Mouse (Mus musculus) embryo, embryonic 11.5 days (tissue): ENCODE measurements at regions not wholly inside any gene's neighbourhood (a gene's known extent, or its start where the extent isn't known, plus 50 kb on each side); places are given as distances from the start of the nearest gene placed in this dataset.

ENCODE experiments used
- DNase-seq: peaks from one replicate; pipeline ENCODE4 v3.0.0-alpha.2; 2012; ENCODE audit warnings: low read depth, low spot score

DNA sequence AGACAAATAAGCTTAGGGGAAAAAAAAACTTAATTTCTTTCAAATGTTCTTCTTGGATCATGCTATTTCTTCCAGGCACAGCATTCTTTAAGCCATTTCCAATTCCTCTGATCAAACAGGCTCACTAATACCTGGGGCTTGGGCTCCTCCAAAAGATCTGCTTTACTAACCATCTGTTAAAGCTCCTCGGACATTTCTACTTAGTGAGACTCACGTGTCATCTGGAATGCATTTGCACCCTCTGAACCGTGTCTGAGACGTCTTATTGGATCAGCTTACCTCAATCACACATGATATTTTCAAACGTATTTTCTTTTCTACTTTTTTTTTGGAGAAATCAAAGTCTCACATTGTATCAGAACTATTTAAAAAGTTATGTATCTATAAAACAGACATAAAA lies 132.4 kb downstream of the Npr3 start:
- DNase-seq: peak; percentile 23

DNA sequence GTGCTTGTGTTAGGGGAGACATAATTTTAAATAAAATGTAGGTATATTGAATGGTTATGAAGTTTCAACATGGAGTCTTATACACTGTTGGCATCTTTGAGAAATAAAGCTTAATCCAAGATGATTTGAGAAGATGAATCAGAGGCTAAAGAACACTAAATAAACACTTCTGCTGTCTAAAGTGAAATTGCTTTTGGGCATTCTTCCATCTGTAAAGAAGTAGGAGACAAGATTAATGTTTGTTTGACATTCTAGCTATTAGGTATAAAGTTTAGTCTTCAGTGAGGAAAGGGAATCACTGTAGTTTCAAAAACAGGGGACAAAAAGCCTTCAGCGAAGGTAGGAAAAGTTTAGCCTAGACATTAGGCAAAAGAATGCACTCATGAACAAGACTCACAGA lies 136.5 kb downstream of the Npr3 start:
- no peak for DNase-seq

DNA sequence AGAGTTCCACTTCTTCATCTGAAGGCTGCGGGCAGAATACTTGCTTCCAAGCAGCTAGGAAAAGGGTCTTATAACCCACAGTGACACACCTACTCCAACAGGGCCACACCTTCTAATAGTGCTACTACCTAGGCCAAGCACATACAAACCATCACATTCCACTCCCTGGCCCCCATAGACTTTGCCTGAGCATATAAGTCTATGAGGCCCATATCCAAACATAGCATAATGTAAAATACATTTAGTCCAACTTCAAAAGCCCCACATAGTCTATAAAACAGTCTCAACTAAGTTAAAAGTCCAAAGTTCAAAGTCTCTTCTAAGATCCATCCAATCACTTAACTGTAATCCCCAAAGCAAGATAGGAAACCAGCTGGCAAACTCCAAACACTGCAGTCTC lies 149.1 kb downstream of the Npr3 start:
- no peak for DNase-seq

DNA sequence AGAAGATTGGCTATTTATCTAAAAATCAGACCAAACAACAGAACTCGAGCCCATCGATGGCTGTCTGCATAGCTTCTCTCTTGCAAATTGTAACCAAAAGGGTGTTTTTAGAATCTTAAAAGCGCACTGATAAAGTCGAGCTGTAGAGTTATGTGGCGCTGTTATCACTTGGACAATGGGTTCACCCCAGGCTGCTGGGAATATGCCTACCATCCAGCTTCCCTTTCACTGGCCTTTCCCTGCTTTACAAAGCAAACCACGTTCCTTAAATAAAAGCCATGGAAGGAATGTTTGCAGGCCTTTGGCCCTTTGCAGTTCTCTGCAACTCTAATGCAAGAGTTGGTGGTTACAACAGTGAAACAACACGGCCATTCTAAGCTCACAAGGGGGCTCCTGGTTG lies 150.3 kb downstream of the Npr3 start:
- no peak for DNase-seq

DNA sequence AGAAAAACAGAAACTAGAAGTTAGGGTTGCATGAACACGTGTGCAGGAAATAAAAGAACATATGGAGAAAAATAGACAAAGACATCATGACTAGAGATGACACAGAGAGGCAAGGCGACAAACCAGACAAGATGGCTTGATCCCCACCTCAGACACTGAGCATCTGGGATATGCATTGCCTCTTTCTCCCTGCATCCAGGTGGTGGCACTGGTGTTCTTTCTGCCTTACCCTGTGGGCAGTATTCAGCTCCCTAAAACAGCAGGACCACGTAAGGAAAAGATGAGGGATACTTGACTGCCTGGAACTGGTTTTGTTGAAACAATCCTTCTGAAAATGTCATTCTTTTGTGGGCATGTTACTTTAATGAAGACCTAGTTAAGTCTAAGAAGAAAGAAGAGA lies 153.9 kb downstream of the Npr3 start:
- DNase-seq: no peak

DNA sequence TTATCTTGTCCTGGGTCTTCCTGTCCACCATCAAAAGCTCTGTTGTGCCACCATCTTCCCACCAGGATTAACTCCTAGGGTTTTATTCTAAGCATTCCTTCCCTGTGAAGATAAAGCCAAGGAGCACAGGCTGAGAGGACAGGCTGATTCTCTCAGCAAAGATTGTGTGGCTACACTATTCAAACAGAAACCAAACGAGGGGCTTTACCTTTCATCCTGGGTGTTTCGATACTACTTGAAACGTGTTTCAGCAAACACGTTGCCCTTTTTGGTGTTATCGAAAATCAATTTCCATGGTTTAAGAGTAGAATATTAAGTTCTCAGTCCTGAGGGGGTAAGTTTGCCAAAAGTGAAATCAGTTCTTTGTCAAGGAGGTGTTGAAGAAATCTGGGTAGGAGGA lies 156.2 kb downstream of the Npr3 start:
- DNase-seq: no peak

DNA sequence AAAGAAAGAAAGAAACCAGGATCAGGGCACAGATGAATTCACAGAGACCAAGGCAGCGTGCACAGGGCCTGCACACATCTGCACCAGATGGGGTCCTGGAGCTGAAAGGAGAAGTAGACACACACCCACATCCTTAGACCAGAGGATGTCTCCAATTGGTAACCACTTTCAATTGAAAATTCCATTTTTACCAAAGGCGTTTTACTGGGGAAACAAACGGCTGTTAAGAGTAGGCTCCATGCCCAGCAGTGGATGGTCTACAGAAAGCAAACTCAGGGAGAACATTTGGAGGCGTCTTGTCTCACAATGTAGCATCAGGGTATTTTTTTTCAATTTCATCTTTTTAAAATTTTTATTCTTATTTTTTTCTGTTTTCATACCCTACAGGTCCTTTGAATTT lies 157.6 kb downstream of the Npr3 start:
- DNase-seq: no peak

DNA sequence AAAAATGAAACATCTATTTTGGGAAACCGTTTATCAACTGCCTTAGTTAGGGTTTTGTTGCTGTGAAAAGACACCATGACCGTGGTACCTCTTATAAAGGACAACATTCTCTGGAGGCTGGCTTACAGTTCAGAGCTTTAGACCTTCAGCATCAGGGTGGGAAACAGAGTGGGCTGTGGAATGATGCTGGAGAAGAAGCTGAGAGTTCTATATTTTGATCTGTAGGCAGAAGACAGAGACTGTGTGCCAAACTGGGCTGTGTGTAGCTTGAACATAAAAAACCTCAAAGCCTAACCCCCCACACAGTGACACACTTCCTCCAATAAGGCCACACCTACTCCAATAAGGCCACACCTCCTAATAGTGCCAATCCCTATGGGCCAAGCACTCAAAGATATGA lies 158.8 kb downstream of the Npr3 start:
- DNase-seq: no peak

DNA sequence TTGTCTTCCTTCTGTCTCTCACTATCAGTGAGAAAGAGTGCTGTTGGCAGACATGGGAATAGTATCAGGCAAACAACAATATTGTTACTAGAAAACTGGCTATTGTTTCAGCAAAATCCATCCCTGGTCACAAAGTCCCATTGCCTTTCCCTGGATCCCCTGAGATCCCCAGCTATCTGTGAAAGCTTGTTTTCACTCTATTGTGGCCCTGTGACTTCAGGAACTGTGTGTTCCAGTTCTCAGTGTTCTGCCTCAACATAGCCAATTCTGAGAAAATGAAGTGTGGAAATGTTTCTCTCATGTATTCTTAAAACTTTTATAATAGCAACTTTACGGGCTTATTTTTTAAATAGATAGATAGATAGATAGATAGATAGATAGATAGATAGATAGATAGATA lies 160.3 kb downstream of the Npr3 start:
- DNase-seq: no peak

DNA sequence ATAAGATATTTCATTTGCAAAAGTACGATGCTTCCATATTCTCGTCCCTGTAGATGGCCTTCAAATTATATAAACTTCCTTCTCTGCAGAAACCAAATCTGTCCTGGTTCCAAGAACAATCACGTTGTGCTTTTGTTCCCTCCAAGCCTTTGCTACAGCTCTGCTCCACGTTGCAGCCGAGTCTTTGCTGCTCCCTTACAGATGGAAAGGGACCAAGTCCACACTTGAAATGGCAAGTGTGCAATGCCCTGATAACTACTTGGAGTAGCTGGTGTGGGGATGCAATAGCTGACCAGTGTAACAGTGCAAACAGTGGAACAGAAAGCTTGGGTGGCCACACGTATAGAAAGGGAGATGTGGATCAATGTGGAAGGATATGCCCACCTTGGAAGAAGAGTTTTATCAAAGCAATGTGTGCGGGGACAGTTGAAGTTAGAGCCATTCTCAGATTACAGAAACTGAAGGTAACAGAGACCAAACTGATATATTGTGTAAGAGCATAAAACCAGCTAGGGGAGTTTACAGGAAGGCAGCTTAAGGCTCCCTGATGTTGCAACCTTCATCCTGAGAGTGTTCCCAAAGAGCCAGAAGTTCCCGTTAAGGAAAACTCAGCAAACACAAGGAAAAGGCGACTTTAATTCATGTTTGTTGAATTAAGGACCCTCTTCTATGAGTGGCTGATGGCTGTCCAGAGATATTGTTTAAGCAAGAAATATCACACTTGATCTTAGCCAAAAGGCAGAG lies 161.3 kb downstream of the Npr3 start:
- DNase-seq: no peak

DNA sequence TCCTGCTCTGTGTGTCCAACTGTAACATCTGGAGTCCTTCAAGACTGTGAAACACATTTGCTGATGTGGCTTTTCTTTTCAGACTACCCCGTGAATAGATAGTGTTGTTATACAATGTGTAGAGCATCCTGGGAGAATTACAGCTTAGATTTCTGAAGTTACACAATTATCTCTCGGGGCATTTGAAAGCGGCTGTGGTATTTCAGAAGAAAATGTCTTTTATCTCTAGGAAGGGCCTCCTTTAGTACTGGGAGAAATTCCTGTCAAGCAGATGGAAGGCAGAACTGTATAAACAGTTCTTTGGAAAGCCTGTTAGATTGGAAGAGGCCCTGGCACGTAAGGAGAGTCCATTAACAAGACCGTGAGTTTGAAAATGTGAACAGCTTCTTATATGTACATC lies 162.2 kb downstream of the Npr3 start:
- DNase-seq: no peak

DNA sequence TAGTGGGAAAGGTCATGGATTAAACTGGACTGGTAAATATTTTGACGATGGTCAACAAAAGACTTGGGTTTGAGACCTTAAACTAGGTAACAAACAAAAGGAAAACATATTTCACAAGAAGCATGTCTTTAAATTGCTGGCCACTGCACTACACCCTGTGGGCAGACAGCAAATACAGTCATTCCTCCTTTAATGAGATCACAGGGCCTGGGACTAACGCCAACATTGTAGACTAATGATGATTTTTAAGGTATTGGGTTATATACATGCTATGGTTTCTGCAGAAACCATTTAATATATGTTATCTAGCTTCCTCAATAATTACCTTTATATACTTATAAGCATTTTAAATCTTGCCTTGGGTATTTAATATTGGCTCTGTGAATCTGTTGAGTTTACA lies 162.8 kb downstream of the Npr3 start:
- no peak for DNase-seq

DNA sequence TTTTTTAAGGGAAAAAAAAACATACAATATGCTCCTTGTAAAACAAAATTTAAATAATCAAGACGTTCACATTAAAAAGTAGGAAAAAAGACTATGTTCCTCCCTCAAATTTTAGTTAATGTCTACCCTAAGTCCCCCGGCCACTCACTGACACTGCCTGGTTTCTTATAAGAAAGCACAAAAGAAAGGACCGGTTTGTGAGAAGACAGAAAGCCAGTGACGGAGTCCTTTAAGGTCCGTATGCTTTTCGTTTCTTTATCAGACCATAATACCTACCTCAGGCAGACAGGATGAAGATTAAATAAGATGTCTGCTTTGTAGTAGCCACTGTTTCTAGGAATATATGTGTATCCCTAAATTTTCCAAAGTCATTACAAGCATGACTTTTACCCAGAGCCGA lies 164.3 kb downstream of the Npr3 start:
- no peak for DNase-seq

DNA sequence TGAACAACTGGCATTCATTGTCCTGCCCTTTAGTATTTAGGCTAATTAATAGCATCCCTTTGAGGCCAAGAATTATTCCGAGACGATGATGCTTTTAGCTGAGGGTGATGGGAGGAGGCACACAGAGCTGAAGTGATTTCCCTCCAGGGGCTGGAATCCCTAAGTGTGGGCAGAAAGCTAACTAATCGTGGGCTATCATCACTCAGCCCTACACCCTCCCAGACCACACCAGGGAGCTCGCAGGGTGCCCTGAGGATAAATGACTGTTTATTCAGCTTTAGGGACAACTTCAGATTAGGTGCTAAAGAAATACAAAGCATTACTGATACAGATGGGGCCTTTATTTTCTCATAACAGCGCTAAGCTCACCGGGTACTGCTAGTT lies 164.7 kb downstream of the Npr3 start:
- DNase-seq: no peak

DNA sequence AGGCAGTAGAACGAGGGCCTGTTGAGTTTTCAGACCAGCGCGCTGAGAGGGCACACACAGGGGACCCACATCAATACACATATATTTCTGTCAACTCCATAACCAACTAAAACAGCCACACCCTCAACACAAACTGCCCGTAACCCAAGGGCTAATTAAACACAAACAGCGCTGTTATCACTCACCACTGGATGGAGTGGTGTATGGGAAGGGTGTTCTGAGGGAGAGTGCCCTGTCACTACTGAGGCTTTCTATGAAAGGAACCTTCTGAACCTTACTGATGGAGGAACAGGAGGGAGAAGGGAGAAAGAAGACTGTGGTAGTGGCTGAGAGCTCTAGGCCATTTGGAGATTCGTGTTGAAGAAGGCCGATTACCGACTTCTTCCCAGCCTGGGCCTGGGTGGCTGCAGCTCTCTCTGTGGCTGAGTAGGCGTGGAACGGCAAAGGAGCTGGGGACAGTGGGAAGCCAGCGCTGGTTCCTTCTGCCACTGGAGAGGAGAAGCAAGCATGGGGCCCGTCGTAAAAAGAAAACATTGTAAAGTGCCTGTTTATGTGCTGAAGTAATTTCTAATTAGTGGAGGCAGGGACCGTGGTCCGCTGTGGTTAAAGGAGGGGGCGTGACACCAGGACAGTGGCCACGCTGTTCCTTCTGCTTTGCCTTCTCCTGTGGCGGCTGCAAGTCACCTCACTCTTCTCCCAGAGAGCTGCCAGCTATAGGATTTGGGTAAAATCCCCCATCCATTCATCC lies 165.3 kb downstream of the Npr3 start:
- no peak for DNase-seq

DNA sequence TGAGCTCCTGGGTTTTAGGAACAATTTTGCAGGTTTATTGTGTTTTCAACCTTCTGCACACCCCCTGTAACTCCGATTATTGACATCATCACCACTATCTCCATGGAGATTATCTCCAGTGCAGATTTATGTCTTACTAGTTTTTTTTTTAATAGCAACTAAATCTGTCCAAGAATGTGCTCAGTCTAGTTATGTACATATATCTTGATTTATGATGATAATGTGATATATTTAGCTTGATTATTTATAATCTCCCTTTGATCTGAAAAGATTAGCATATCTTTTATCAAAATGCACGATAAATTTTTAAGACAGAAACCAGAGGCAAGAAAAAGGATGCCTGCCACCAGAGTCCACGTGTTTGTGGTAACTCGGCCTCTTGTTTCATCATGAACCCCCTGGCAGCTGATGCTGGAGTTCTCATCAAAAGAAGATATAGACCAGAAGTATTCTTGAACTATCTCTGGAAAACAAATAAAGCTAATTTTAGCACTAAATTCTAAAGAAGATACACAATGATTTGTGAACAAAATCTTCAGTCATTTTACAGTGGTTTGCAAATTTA lies 169.6 kb downstream of the Npr3 start:
- DNase-seq: no peak

DNA sequence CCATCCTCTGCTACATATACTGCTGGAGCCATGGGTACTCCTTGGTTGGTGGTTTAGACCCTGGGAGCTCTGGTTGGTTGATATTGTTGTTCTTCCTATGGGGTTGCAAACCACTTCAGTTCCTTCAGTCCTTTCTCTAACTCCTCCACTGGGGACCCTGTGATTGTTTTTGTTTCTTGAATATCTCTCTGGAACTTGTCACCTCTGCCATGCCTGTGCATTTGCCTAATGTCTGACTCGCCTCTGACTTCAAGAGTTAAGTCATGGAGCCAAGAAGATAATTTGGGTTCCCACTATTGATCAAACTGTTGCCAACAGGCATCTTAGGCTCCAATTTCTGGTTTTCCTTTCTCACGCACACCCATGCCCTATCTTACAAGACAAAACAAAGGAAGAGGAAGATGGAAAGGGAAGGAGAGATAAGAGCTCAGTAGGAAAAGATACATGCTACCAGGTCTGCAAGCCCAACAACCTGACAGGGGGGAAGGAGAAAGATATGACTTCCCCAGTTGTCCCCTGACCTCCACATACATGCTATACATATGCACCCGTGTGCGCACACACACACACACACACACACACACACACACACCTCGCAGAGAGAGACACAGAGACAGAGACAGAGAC lies 172.3 kb downstream of the Npr3 start:
- no peak for DNase-seq

DNA sequence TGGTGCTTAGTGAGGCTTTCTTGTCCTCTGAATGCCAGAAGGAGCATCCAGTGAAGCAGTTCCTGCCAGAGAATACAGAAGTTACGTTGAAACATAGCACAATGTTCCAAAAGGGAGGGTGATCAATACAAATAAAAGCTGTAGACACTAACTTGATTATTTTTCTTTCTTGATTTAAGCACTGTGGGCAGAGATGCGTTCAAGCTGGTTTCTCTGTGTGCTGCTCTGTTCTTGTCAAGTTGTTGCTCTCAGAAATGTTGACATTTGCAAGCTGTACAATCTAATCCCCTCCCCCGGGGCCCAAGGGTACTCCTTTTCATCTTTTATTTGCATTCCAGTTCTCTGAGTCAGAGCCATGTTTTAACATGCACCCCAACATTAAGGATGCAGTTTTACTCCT lies 177.7 kb downstream of the Npr3 start:
- no peak for DNase-seq

DNA sequence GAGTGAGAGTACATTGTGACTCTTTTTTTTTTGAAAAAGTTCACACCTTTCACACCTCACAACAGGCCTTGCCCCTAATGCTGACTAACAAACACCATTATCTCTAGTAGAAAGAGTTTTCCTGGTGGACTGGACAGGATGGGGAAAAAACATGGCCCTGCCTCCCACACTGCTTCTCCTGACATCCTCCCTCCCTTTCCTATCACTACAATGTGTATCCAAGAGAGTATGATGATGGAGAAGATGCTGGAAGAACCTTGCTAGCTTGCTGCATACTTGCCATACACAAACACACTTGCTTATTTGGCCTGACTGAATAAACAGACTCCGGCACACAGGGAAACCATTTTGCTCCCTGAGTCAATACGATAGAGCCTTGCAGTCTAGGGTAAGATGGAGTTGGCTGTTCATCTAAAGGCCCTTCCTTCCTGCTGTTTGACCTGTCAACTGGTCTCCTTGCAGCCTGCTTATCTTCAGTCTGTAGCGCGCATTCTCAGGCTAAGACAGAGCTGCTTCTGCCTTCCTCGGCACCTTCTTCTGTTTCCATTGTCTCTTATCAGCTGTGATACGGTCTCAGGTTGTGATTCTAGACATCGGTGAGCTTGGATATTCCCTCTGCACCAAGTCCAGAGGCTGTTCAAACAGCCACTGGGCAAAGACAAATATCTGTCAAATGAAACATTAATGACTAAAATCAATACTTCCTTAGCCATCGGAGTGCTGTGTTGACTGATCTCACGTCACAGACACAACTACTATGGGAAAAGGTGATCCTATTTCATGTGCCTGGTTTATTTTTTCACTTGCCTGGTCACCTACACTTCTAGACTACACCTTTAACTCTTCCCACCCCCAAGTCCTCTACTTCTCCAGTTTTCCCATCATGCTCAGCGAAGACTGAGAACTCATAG lies 181.2 kb downstream of the Npr3 start:
- DNase-seq: no peak

DNA sequence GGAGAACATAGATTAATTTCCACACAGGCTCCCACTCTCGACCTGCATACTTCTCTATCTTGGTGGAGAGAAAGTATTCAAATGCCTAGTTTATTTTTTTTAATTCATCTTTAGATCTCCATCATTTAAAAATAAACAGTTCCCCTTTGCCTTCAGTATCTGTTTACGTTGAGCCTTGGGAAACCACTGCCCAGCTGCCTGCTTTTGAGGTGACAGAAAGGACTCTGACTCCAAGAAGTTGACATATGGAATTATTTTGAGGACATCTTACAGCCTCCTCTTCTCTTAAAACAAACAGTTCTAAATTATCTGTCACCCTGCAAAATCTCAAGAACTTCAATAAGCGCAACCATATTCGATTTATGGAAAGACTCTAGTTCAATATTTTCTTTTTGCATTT lies 186.4 kb downstream of the Npr3 start:
- no peak for DNase-seq

DNA sequence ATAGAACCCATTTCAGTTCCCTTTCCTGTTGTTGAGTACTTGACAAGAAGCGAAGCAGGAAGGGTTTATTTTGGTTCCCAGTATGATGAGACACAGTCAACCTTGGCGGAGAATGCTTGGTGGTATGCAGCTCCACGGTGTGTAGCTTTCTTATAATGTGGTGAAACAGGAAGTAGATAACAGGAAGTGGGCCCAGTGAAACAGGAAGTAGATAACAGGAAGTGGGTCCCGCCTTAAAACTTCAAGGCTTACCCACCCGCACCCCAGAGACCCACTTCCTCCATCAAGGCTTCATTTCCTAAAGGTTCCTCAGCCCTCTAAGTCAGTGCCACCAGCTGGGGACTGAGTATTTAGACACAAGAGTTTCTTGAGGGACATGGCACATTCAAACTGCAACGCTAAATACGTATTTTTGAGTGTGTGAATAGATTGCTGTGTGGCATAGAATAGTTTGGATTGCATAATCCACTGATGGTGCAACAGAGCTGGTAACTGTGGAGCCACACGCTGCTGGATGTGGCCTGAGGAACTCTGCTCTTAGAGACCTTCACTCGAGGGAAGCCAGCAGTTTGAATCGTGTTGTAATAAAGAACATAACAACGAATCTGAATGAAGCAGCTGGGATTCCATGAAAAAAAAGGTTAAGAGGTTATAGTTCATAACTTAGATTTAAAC lies 190.8 kb downstream of the Npr3 start:
- DNase-seq: no peak
